Mouse (Mus musculus): ENCODE data around the gene Scn4a.
A peak's percentile ranks its signal among the peaks of the same experiment; 100 is the strongest.

The Scn4a gene

GRCm38 (mm10) chr11:106314333-106314812 lies 38.7 kb downstream of the Scn4a start, which contains the start of gene Cd79b:
Cd79b (minus strand) TSS chr11:106314762.
- no peak for DNase-seq (ENCODE audit: low spot score in 2 of 2)

- no peak for DNase-seq (ENCODE audit: low spot score in 2 of 2)
Observed at GRCm38 (mm10) chr11:106313533-106313932, 39.6 kb downstream of the Scn4a start.

- DNase-seq (ENCODE audit: low spot score in 2 of 2), result no peak
Observed at GRCm38 (mm10) chr11:106310123-106310522, 43.0 kb downstream of the Scn4a start.

- no peak for DNase-seq (ENCODE audit: low spot score in 2 of 2)
Observed at GRCm38 (mm10) chr11:106308162-106308561, 44.9 kb downstream of the Scn4a start.

DNA sequence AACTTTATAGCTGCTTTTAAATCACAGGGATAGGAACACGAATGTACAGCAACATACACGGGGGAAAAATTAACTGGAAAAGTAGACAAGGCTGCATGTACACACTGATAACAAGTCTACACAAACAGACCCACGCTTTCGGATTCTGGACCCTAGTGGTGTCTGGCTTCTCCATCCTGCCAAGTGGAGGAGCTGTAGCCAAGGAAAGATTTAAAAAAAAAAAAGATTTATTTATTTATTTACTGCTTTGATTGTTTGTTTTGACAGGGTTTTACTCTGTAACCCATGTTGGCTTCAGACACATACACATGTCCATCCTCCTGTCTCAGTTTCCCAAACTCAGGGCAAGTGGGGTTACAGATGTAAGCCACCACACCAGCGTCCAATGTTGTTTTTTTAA lies 45.7 kb downstream of the Scn4a start:
- DNase-seq (ENCODE audit: low spot score in 2 of 2), result no peak

DNA sequence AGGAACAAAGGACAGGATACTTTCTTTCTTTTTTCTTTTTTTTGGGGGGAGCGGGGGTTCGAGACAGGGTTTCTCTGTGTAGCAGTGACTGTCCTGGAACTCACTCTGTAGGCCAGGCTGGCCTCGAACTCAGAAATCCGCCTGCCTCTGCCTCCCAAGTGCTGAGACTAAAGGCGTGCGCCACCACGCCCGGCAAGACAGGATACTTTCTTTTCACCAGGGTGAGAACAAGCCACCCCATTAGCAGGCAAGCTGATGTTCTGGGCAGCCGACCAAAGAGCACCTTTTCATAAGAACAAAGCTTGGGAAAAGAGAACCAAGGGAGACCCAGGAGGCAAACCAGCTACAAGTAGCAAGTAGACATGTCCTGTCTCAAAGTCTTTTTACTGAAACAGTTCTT lies 46.3 kb downstream of the Scn4a start:
- no peak for DNase-seq (ENCODE audit: low spot score in 2 of 2)

- no peak for DNase-seq (ENCODE audit: low spot score in 2 of 2)
Observed at GRCm38 (mm10) chr11:106306065-106306385, 47.1 kb downstream of the Scn4a start.

- no peak for DNase-seq (ENCODE audit: low spot score in 2 of 2)
Observed at GRCm38 (mm10) chr11:106305348-106306064, 47.6 kb downstream of the Scn4a start.

- no peak for DNase-seq (ENCODE audit: low spot score in 2 of 2)
Observed at GRCm38 (mm10) chr11:106302634-106303033, 50.5 kb downstream of the Scn4a start.

- DNase-seq (ENCODE audit: low spot score in 2 of 2), result no peak
Observed at GRCm38 (mm10) chr11:106301765-106302164, 51.3 kb downstream of the Scn4a start, which contains the start of gene Gh. Gh (minus strand) TSS chr11:106301865.

DNA sequence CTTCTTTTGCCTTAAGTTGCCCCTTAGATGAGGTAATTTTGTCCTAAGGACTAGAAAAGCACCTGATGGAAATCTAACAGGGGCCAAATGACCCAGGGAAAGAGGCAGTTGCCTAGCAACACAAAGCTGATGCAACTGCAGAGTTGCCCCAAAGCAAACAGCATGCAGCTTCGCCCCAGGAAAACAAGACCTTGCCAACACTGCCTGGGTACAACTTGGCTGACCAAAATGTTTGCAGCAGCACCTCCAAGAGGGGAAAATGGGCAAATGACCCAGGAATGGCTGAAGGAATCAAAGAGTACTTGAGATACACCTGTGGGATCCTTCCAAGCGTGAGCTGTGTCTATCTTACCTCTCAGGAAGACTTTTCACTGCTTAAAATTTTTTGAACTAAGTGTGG lies 61.2 kb downstream of the Scn4a start:
- DNase-seq (ENCODE audit: low spot score in 2 of 2), result no peak

- no peak for DNase-seq (ENCODE audit: low spot score in 2 of 2)
Observed at GRCm38 (mm10) chr11:106290376-106290775, 62.7 kb downstream of the Scn4a start.

DNA sequence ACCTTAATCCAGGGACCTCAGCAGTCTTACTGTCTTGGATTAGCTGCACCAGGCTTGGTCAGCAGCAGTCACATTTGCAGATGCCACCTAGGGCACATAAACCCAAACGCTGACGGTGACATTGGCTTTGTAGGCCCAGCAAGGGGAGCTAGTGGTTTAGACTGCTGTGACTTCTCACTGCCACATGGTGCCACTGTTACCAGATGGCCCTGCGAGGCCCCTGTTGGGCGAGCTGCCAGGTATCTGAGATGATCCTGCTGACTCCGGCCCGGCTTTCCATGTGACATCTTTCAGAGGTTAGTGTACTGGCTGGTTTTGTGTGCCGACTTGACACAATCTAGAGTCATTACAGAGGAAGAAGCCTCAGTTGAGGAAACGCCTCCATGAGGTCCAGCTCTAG lies 63.7 kb downstream of the Scn4a start:
- no peak for DNase-seq (ENCODE audit: low spot score in 2 of 2)

DNA sequence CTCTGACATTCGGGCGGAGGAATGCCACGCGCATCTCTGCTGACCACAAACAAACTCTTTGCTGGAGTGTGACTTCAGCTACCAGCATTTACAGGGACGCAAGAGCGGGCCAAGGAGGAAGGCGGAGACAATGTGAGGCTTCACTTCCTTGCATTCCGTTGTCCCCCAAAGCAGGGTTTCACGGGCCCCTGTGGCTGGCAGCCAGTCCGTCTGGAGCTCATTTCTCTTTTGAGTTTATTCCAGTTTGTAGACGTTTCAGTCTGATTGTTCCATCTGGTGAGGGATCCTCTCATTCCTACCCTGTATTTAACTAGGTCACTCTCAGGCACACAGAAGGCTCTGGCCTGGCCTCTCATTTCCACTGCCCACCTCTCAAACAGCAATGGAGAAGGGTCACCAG lies 66.1 kb downstream of the Scn4a start:
- DNase-seq (ENCODE audit: low spot score in 2 of 2), result no peak

- no peak for DNase-seq (ENCODE audit: low spot score in 2 of 2)
Observed at GRCm38 (mm10) chr11:106286206-106286605, 66.9 kb downstream of the Scn4a start.

DNA sequence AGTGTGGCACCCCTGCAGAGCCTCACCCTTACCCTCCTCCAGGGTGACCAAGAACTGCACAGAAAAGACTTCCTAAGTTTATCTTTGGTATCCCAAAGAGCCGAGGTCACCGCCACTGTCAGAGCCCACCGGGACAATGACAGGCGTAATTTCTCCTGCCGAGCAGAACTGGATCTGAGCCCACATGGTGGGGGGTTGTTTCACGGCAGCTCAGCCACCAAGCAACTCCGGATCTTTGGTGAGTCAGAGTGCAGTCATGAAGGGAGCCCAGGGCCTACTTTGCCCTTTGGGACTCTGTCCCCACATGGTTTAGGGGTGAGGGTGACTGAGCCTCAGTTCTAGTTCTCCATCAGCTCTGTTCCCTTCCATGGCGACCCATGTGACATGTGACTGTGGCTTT lies 69.0 kb downstream of the Scn4a start:
- no peak for DNase-seq (ENCODE audit: low spot score in 2 of 2)

DNA sequence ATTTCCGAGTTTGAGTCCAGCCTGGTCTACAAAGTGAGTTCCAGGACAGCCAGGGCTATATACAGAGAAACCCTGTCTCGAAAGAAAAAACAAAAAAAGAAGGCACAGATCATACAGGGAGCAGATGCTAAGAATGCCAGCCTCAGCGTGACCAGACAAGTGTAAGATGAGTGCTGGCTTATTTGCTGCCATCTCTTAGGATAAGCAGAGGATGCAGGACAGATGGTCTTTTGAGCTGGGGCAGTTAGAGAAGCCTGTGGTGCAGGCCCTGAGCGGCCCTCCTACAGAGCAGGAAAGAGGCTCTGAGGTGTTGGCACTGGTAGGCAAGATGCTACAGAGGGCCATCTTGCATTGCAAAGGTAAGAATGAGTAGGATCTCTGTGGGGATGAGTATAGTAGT lies 69.7 kb downstream of the Scn4a start:
- DNase-seq (ENCODE audit: low spot score in 2 of 2), result no peak

- no peak for DNase-seq (ENCODE audit: low spot score in 2 of 2)
Observed at GRCm38 (mm10) chr11:106282452-106282851, 70.6 kb downstream of the Scn4a start.

DNA sequence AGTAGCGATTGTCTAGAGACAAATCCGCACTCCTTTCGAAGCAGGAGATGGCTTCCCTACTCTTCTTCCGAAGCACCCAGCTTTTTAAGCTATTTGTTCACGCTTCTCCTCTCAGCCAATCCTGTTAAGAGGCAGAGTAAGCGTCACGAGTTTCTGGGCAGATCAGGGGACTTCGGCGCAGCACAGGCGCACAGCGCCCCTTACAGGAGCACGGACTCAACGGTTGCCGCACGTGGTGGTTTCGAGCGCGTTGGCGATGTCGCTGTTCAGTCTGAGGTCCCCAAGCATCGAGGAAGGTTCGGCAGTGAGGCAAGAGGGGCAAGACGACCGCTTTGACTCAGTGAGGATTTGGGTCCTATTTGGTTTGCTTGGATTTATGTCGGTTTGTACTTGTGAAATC lies 76.6 kb downstream of the Scn4a start, which contains the start of gene Tcam1:
Gene Tcam1 (plus strand): TSS at position 219 of the 400 bp plus-strand sequence.
- peak; percentile 86 to 94 for DNase-seq (ENCODE audit: low spot score in 2 of 2)

- no peak for DNase-seq (ENCODE audit: low spot score in 2 of 2)
Observed at GRCm38 (mm10) chr11:106274971-106275411, 78.1 kb downstream of the Scn4a start.

GRCm38 (mm10) chr11:106274374-106274773 lies 78.7 kb downstream of the Scn4a start:
- DNase-seq (ENCODE audit: low spot score in 2 of 2), result no peak

GRCm38 (mm10) chr11:106273811-106274210 lies 79.3 kb downstream of the Scn4a start:
- no peak for DNase-seq (ENCODE audit: low spot score in 2 of 2)

DNA sequence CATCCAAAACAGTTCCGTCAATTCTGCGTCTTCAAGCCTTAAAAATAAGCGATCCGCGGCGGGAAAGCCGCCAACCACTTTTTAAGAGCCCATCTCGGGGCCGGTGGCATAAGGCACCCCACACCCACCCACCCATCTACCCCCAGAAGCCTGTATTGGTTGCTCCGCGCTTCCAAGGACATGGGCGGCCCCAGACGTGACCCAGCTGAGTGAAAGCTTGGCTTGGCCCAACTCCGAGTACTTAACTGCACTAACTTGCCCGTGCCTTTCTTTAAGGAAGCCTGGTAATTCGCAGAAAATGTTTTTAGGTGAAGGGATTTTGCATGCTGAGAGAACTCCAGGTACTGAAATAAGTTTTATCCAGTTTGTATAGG lies 79.8 kb downstream of the Scn4a start:
- no peak for DNase-seq (ENCODE audit: low spot score in 2 of 2)

Data from frontal cortex, postnatal 14 days (tissue).